Mouse (Mus musculus) NIH3T3 (cell line): ENCODE data around the gene Pnrc1.

Source experiments
- DNase-seq: peaks from one replicate; pipeline ENCODE4 v3.0.0-alpha.2; 2012; ENCODE audit warnings: low read depth

Gene Pnrc1

GRCm38 (mm10) chr4:33221847-33222246 lies 68.1 kb downstream of the Pnrc1 start:
- DNase-seq = no peak

DNA sequence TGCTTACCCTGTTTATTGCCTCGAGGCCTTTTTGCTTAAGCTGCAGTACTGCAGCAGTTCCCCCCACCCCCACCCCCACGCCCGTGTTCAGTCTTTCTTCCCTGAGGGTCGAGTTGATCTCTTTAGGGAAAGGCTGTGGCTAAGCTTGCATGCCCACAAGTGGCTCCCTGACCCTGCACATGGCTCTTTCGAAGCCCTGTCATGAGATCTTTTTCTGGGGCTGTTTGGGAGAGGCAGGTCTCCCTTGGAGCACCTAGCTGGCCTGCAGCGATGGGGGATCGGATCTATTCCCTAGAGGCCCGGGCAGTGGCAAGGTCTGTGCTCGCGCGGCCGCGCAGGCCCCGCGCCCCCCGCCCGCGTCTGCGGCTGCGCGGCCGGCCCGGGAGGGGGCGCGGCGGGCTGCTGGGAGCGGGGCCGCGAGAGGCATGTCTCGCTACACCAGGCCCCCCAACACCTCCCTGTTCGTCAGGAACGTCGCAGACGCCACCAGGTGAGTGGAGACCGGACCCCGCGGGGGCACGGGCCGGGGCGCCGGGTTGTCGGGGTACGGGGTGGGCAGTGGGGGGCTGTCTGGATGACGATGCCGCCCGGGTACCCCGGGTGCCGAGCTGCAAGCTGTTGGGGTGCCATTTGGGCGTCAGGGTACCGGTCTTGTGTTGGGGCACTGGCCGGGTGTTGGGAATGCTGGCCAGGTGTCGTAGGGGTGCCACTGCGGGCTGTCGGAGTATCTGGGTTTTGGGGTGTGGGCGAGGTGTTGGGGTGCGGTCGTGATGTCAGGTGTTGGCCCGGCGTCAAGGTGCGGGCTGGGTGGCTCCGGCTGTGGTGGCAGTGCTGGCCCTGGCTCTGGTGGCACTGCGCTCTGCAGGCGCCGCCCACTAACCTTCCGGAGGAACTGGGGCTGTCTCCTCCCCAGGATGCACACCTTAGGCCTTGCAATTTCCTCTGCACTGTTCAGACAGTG lies 80.8 kb downstream of the Pnrc1 start, which contains the start of gene Srsf12:
TSS of gene Srsf12 (plus strand) at position 111 of the 961 bp plus-strand sequence.
- no peak for DNase-seq

DNA sequence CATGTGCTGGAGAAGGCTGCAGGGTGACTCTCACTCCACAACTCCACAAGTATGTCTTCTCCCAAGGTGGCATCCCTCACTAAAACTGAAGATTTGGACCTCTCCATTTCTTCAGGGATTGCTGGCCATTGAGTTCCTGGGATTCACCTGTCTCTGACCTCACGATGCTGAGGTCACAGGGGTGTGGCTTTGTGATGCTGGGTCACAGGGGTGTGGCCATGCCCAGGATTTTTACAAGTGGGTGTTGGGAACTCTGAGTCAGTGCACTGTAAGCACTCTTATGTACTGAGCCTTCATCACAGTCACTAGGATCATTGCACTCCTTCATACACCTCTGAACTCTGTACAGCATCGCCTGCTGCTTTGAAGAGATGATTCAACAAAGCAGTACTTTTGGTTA lies 82.4 kb downstream of the Pnrc1 start:
- no peak for DNase-seq

GRCm38 (mm10) chr4:33204682-33205081 lies 85.3 kb downstream of the Pnrc1 start:
- peak; percentile 43 for DNase-seq

DNA sequence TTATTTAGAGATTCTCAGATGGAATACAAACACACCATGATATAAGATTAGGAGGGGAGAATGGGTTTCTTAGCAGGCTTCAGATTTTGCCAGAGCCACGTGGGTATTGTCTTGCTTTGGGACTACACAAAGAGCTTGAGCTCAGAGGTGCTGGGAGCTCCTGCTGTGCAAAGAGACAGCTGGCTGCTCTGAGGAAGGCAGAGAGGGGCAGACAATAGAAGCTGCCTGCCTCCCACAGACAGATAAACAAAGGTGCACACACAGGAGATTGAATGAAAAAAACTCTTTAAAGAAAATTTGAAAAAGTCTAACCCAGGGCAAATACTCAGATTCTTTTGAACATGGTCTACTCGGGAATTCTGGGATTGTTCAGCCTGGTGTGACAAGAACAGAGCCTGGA lies 91.8 kb downstream of the Pnrc1 start:
- no peak for DNase-seq
